Mouse (Mus musculus) midbrain, embryonic 12.5 days (tissue): ENCODE results near the gene Kel. TPM values are rescaled to one million over a fixed set of nuclear protein-coding genes. Genes with fewer than 3 reads are reported as not detected.

ENCODE experiments used
- ATAC-seq: fragments of 200-750 bp; cut with Nextera tagmentation; 2 replicates; pipeline ENCODE4 v1.8.0; 2017; ENCODE audit warnings: low read depth, moderate TSS enrichment, moderate library complexity; ENCODE audit not compliant: low FRiP score
- H3K27ac ChIP-seq: fragments of 300-500 bp; sonication (generic); replicated peaks from 2 replicates; pipeline ENCODE4 v1.5.1; 2016; ENCODE audit warnings: mild to moderate bottlenecking
- H3K27me3 ChIP-seq: fragments of 300-500 bp; sonication (generic); 2 replicates; pipeline ENCODE4 v1.6.1; 2016; ENCODE audit warnings: mild to moderate bottlenecking
- H3K36me3 ChIP-seq: fragments of 300-500 bp; sonication (generic); 2 replicates; pipeline ENCODE4 v1.6.1; 2016
- H3K4me1 ChIP-seq: fragments of 300-500 bp; sonication (generic); 2 replicates; pipeline ENCODE4 v1.6.1; 2016
- H3K4me2 ChIP-seq: fragments of 300-500 bp; sonication (generic); replicated peaks from 2 replicates; pipeline ENCODE4 v1.6.1; 2016; ENCODE audit warnings: mild to moderate bottlenecking, moderate library complexity
- H3K4me3 ChIP-seq: fragments of 300-500 bp; sonication (generic); 2 replicates; pipeline ENCODE4 v1.5.1; 2016; ENCODE audit warnings: mild to moderate bottlenecking
- H3K9ac ChIP-seq: fragments of 300-500 bp; sonication (generic); replicated peaks from 2 replicates; pipeline ENCODE4 v1.6.1; 2016; ENCODE audit warnings: mild to moderate bottlenecking, moderate library complexity
- H3K9me3 ChIP-seq: fragments of 300-500 bp; sonication (generic); 2 replicates; pipeline ENCODE4 v1.6.1; 2016; ENCODE audit warnings: mild to moderate bottlenecking
- WGBS: fragments of 180-500 bp; shearing (Covaris S2); methylation state at CpG from one replicate; pipeline ENCODE4 v1.1.7; 2016; 5-methylcytosine and 5-hydroxymethylcytosine counted together
- polyA plus RNA-seq: library from polyadenylated mRNA; unstranded; fragments of >200 nt; fragmentation: Nextera tagmentation; extraction: Ambion mirVana; gene quantifications from 2 replicates; pipeline ENCODE4 v1.2.1, GENCODE M21; 2016

Gene Kel
- polyA plus RNA-seq, 1 experiment from 2014 or later = 8.9 TPM

DNA sequence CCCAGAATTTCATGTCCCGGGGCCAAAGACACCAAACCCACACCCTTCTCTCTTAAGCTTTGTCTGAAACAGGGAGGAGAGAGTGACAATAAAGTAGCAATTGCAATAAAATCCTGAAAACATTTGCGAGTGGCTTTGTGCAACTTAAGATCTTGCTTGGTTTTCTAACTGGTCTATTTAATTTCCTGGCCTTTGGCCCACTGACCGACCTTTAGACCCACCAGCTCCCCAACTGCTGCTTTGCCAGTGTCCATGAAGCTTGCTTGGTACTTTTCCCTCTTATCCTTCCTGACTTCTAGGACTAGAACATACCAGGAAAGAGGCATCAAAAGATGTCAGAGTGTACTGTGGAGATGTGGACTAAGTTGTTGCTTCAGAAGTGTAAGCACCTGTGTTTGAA, 18.5 kb downstream of the Kel start:
- H3K4me3 ChIP-seq = no peak overlapping the region
- WGBS = 89% methylated on average over 3 of the region's 3 CpGs
- no peaks in the 10 kb centered on the region for H3K4me1 ChIP-seq
- no peak for ATAC-seq
- H3K9me3 ChIP-seq = no peaks in the 10 kb centered on the region
- no peaks in the 10 kb centered on the region for H3K27me3 ChIP-seq
- no peak overlapping the region for H3K4me2 ChIP-seq
- H3K27ac ChIP-seq = no peak overlapping the region
- no peaks in the 10 kb centered on the region for H3K36me3 ChIP-seq
- no peak overlapping the region for H3K9ac ChIP-seq

DNA sequence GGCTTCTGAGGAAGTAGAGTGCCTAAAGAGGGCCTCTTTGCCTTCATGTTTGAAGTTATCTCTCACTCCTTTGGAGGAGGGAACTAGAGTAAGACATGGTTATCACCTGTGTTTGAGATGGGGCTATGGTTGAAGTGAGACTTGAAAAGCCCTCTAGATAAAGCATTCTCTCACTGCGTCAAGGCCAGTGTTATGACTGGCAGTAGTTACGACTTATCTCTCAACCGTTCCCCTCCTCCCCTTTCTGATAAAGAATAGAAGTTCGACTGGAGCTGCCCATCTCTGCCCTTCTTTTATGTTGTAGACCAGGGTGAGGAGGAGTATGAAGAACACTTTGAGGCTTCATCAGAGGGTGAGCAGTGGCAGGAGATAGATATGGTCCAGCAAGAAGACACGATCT, 19.2 kb downstream of the Kel start:
- H3K4me1 ChIP-seq = no peaks in the 10 kb centered on the region
- WGBS = 91% methylated on average over 5 of the region's 5 CpGs

DNA sequence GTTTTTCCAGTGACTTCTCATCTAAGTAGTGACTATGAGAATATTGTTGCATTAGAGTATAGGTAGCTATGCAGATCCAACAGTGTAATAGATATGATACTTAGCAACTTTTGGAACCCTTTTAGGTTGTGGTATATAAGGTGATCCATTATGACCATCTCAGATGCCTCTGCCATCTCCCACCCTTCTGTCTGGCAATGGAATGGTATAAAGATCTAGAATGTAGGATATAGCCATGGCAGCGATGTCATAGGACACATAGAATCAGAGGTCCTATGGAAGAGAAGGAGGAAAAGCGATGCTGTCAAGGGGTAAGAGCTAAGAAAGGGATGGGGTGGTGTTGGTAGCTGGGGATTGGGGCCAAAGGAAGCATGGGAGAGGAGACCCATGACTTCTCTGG, 20.0 kb downstream of the Kel start, which contains the start of gene Llcfc1:
Gene Llcfc1, plus strand, starts transcription at position 301 of the 400 bp plus-strand sequence.
- 92% methylated on average over 2 of the region's 2 CpGs for WGBS
- H3K36me3 ChIP-seq = no peaks in the 10 kb centered on the region
- ATAC-seq = no peak
- no peak within 1 kb of the TSS for H3K4me2 ChIP-seq
- no peaks in the 10 kb centered on the region for H3K4me1 ChIP-seq
- H3K9ac ChIP-seq = no peak within 1 kb of the TSS
- H3K27me3 ChIP-seq = no peaks in the 10 kb centered on the region
- H3K4me3 ChIP-seq = no peak within 1 kb of the TSS
- no peaks in the 10 kb centered on the region for H3K9me3 ChIP-seq
- H3K27ac ChIP-seq = no peak within 1 kb of the TSS

More for the DNA sequence above, 19.2 kb downstream of the Kel start:
- Histone ChIP-seq H3K9me3 (no peaks in the 10 kb centered on the region), H3K9ac (no peak overlapping the region), H3K4me3 (no peak overlapping the region), H3K27ac (no peak overlapping the region), H3K4me2 (no peak overlapping the region), H3K27me3 (no peaks in the 10 kb centered on the region), H3K36me3 (no peaks in the 10 kb centered on the region)
- ATAC-seq = no peak

DNA sequence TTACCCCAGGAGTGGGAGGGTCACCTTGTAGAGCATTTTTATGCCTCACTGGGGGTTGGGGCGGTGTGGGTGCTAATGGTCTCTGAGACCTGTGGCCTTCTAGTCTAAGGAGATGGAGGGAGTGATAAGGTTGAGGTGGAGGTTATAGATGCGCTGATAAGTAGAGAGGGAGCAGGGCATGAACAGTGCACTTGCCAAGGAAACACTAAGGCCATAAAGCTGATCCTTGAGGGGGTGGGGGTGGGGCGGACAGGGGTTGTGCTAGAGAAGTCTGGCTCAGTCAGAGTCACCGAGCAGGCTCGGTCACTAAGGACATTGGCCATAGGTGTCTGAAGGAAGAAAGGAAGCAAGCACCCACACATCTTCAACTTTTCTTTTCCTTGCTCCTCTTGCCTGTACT, 22.5 kb downstream of the Kel start:
- Histone ChIP-seq H3K9me3 (no peaks in the 10 kb centered on the region), H3K4me2 (no peak overlapping the region), H3K27ac (no peak overlapping the region), H3K27me3 (no peaks in the 10 kb centered on the region), H3K4me3 (no peak overlapping the region), H3K36me3 (no peaks in the 10 kb centered on the region), H3K9ac (no peak overlapping the region), H3K4me1 (no peaks in the 10 kb centered on the region)
- ATAC-seq = no peak
- 86% methylated on average over 5 of the region's 5 CpGs for WGBS

DNA sequence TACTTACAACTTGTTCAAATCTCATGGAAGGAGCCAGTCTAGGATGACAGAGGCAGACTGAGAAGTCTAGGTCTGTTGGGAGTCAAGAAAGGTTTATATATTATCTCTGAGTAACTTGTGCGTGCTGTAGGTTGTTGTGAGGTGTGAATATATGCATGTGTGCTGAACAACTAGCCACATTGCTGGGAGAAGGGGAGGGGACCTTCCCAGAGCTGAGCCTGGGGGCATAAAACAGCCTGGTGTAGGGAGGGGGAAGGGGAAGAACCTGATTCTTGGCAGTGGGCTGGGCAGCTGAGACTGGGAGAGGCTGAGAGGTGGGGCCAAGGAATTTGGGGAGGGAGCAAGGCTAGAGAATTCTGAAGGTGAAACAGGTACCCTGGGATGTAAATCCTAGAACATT, 23.5 kb downstream of the Kel start, which contains the start of gene Trpv5:
Gene Trpv5, minus strand, starts transcription at position 101 of the 400 bp plus-strand sequence.
- 82% methylated on average over 1 of the region's 1 CpGs for WGBS
- no peaks in the 10 kb centered on the region for H3K27me3 ChIP-seq
- H3K4me2 ChIP-seq = no peak within 1 kb of the TSS
- ATAC-seq = no peak
- no peak within 1 kb of the TSS for H3K9ac ChIP-seq
- H3K27ac ChIP-seq = no peak within 1 kb of the TSS
- no peaks in the 10 kb centered on the region for H3K36me3 ChIP-seq
- no peaks in the 10 kb centered on the region for H3K9me3 ChIP-seq
- H3K4me3 ChIP-seq = no peak within 1 kb of the TSS
- H3K4me1 ChIP-seq = no peaks in the 10 kb centered on the region

DNA sequence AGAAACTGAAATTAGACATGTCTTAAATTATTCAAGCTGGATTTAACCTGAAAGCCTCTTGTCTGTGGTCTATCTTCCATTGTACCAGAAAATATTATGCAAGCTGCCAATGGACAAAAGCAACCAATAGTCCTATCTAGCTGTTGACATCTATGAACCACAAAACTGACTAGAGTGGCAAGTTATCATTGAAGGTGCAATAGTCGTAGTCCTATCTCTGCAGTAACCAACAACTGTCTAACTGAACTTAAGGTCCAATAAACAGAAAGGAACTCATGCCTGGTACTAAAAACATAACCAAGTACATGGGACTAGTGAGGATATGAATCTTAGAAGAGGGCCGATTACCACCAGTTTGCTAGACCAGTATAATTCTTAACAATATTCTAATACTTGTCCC, 27.6 kb downstream of the Kel start:
- no peaks in the 10 kb centered on the region for H3K9me3 ChIP-seq
- ATAC-seq = no peak
- no peak overlapping the region for H3K4me3 ChIP-seq
- no peak overlapping the region for H3K9ac ChIP-seq
- no peak overlapping the region for H3K27ac ChIP-seq
- WGBS = 95% methylated on average over 2 of the region's 2 CpGs
- no peaks in the 10 kb centered on the region for H3K27me3 ChIP-seq
- no peak overlapping the region for H3K4me2 ChIP-seq
- no peaks in the 10 kb centered on the region for H3K4me1 ChIP-seq
- no peaks in the 10 kb centered on the region for H3K36me3 ChIP-seq

DNA sequence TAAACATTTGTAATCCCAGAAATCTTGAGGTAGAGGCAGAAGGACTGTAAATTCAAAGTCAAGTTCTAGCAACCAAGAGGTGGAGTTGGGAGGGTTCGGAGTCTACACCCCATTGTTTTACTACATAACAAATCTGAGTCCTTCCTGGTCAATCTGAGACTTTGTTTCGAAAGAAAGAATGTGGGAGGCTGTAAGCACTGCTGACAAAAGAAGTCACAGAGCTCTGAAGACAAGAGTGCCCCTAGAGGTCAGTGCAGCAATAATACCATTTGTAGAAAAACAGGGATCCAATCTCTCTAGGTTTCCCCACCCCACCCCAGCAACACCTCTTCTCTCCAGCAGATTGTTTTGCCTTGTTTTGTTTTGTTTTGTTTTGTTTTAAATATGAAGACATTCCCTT, 41.8 kb downstream of the Kel start:
- H3K4me3 ChIP-seq = no peak overlapping the region
- H3K27ac ChIP-seq = no peak overlapping the region
- no peaks in the 10 kb centered on the region for H3K4me1 ChIP-seq
- no peak for ATAC-seq
- 20% methylated on average over 2 of the region's 2 CpGs for WGBS
- no peaks in the 10 kb centered on the region for H3K36me3 ChIP-seq
- no peak overlapping the region for H3K4me2 ChIP-seq
- H3K9ac ChIP-seq = no peak overlapping the region
- H3K9me3 ChIP-seq = no peaks in the 10 kb centered on the region
- no peaks in the 10 kb centered on the region for H3K27me3 ChIP-seq

DNA sequence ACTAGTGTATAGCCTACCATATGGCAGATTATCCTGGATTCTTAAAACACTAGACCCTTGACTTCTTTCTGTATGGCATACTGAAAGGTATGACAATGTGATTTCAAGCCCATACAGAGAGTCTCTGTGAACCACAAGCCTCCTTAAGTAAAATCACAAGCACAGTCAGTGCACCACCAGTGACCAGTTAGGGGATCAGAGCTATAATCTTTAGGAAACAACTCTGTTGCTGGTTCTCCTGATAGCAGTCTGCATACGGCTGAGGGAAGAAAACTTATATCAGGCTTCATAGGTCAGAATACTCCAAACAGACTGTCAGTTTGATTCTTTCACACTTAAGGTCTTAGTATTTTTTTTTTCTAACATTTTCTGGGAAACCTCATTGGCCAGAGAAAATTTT, 45.7 kb downstream of the Kel start:
- Histone ChIP-seq H3K4me3 (no peak overlapping the region), H3K4me1 (no peaks in the 10 kb centered on the region), H3K9ac (no peak overlapping the region), H3K4me2 (no peak overlapping the region), H3K9me3 (no peaks in the 10 kb centered on the region), H3K36me3 (no peaks in the 10 kb centered on the region), H3K27ac (no peak overlapping the region), H3K27me3 (no peaks in the 10 kb centered on the region)
- WGBS = 74% methylated on average over 1 of the region's 1 CpGs
- no peak for ATAC-seq

DNA sequence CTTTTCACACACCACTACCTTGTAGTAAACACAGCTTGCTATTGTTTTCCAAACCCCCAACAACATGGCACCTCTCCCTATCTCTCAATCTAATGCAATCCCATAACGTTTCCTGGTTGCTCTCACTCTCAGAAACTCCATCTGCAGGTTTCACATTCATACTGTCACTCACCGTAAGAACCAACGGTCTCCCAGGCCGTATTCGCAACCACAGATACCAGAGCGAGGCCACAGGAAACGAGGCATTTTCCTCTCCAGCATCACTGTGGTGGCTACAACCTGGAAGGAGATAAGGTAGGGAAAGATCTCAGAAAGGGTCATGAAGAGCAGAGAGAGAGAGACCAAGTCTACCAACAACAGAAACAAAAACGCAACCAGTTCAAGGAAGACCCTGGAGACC, 49.5 kb downstream of the Kel start:
- H3K9me3 ChIP-seq = no peaks in the 10 kb centered on the region
- WGBS = 92% methylated on average over 8 of the region's 8 CpGs
- no peaks in the 10 kb centered on the region for H3K36me3 ChIP-seq
- no peak overlapping the region for H3K9ac ChIP-seq
- H3K27ac ChIP-seq = no peak overlapping the region
- no peaks in the 10 kb centered on the region for H3K4me1 ChIP-seq
- ATAC-seq = no peak
- H3K4me3 ChIP-seq = no peak overlapping the region
- no peak overlapping the region for H3K4me2 ChIP-seq
- H3K27me3 ChIP-seq = no peaks in the 10 kb centered on the region

DNA sequence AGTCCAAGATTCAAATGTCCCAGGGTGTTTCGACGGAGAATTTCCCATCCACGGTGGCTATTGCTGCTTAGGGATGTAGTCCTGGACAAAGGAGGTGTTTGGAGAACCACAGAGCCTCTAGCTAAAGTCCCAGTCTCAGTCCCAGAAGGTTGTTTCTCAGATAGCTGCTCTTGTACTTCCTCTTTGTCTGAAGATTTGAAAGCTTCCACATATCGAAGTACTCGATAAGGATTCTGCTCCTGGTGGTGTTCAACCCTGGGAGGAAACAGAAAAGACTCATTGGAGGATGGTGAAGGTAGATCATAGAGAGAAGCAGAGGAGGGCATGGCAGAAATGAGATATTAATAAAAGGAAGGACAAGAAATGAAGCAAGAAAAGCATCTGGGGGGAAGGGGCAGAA, 51.0 kb downstream of the Kel start:
- Histone ChIP-seq H3K27ac (no peak overlapping the region), H3K4me3 (no peak overlapping the region), H3K9ac (no peak overlapping the region), H3K4me1 (no peaks in the 10 kb centered on the region), H3K9me3 (no peaks in the 10 kb centered on the region), H3K4me2 (no peak overlapping the region), H3K27me3 (no peaks in the 10 kb centered on the region), H3K36me3 (no peaks in the 10 kb centered on the region)
- ATAC-seq = no peak
- 90% methylated on average over 5 of the region's 5 CpGs for WGBS

DNA sequence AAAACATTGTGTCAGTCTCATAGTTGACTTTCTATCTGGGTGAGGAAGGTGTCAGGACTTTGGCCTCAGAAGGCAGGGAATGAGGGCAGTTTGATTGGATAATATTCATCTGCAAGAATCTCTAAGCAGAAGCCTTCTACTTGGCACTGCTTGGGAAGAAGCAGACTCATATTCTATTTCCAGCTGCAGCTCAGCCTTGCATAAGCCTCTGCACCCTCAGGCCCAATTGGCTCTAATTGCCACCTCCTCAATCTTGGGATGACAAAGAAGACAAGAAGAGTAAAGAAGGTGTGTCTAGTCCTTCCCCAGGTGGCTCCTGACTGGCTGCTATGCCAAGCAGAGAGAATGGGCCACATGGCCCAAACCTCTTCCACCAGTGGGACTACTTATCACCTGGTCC, 57.5 kb downstream of the Kel start:
- Histone ChIP-seq H3K27me3 (no peaks in the 10 kb centered on the region), H3K27ac (no peak overlapping the region), H3K9me3 (no peaks in the 10 kb centered on the region), H3K4me1 (no peaks in the 10 kb centered on the region), H3K4me3 (no peak overlapping the region), H3K4me2 (no peak overlapping the region), H3K36me3 (no peaks in the 10 kb centered on the region), H3K9ac (no peak overlapping the region)
- ATAC-seq = no peak

DNA sequence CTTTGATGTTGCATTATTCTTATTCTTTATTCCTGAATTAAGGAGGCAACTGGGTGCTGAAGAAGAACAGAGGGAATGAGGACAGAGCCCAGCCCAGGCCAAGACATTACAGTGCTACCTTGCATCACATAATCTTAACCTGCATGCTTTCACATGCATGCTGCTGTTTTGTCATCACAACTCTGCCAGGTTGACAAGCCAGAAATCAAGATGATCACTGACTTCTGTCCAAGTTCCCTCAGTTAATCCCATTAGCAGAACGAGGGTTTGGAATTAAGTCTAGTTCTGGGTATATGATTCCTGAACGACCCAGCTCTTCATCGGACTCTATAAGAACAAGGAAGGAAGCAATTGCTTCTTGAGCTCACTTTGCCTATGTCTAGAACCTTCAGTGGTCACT, 57.9 kb downstream of the Kel start:
- H3K4me1 ChIP-seq = no peaks in the 10 kb centered on the region
- WGBS = 76% methylated on average over 3 of the region's 3 CpGs
- no peak overlapping the region for H3K4me2 ChIP-seq
- no peak overlapping the region for H3K9ac ChIP-seq
- H3K27me3 ChIP-seq = no peaks in the 10 kb centered on the region
- H3K9me3 ChIP-seq = no peaks in the 10 kb centered on the region
- no peak overlapping the region for H3K4me3 ChIP-seq
- ATAC-seq = no peak
- H3K27ac ChIP-seq = no peak overlapping the region
- H3K36me3 ChIP-seq = no peaks in the 10 kb centered on the region

DNA sequence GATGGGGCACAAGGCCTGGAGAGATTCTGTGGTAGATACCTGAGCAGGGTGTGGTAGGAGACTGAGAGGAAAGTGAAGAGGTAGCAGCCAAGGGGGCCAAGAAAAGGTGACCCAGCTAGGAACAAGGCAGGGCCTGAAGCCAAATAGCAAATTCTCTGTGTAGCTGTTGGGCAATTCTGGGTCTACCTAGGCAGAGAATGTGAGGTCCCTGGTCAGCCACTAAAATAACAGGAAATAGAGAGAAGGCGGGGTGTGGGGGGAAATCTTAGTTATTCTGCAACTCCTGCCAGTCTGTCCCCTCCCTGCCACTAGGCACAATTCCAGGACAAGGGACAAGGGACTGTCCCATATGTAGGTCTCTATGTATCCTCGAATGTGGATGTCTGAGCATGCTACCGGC, 60.9 kb downstream of the Kel start:
- H3K4me3 ChIP-seq = no peak overlapping the region
- H3K36me3 ChIP-seq = no peaks in the 10 kb centered on the region
- H3K9me3 ChIP-seq = no peaks in the 10 kb centered on the region
- ATAC-seq = no peak
- no peaks in the 10 kb centered on the region for H3K27me3 ChIP-seq
- no peak overlapping the region for H3K27ac ChIP-seq
- no peak overlapping the region for H3K9ac ChIP-seq
- no peak overlapping the region for H3K4me2 ChIP-seq
- H3K4me1 ChIP-seq = no peaks in the 10 kb centered on the region
- 90% methylated on average over 3 of the region's 3 CpGs for WGBS
